Mouse (Mus musculus): Measurements from ENCODE around the gene Gdap1l1. TPM values are rescaled to one million over a fixed set of nuclear protein-coding genes. Genes with fewer than 3 reads are reported as not detected.
A peak's percentile ranks its signal among the peaks of the same experiment; 100 is the strongest.

Gene Gdap1l1
- not detected in 2 replicates for total RNA-seq (2014; rRNA removed; ENCODE audit: low replicate concordance)
- polyA plus RNA-seq (2015; fragmentation: Nextera tagmentation; extraction: Ambion mirVana) = 0.10 TPM in 1 of 2 replicates, not detected in the other

- Histone ChIP-seq H3K9me3 (replicated peaks; ENCODE audit: control insufficient read depth, low read length) (no peaks in the 10 kb centered on the region), H3K36me3 (replicated peaks; ENCODE audit: control insufficient read depth, insufficient read depth, low read length) (no peaks in the 10 kb centered on the region), H3K27me3 (ENCODE audit: control insufficient read depth, insufficient read depth, low read length) (peaks cover 27% of the 10 kb centered on the region), H3K4me3 (ENCODE audit: low read depth, low read length) (peak within 1 kb of the TSS; percentile 11), H3K4me2 (ENCODE audit: low read depth, low read length) (peak within 1 kb of the TSS; percentile 43), H3K9ac (replicated peaks; ENCODE audit: low read depth, low read length) (no peak within 1 kb of the TSS), H3K4me1 (ENCODE audit: control insufficient read depth, insufficient read depth) (no peaks in the 10 kb centered on the region), H3K27ac (ENCODE audit: low read depth) (no peak within 1 kb of the TSS)
- DNase-seq (ENCODE audit: low spot score) (no peak), ATAC-seq (ENCODE audit: insufficient read depth, low read depth) (no peak)
- TF ChIP-seq EP300 (IDR thresholded peaks at IDR 0.05; ENCODE audit: low read depth) (no peak), CTCF (IDR thresholded peaks at IDR 0.05; ENCODE audit: low read depth) (no peak)
- WGBS = 1% methylated on average over 18 of the region's 18 CpGs
Measured at GRCm38 (mm10) chr2:163438246-163438618, at the start of gene Gdap1l1. Gene Gdap1l1 (plus strand): TSS chr2:163438476.

DNA sequence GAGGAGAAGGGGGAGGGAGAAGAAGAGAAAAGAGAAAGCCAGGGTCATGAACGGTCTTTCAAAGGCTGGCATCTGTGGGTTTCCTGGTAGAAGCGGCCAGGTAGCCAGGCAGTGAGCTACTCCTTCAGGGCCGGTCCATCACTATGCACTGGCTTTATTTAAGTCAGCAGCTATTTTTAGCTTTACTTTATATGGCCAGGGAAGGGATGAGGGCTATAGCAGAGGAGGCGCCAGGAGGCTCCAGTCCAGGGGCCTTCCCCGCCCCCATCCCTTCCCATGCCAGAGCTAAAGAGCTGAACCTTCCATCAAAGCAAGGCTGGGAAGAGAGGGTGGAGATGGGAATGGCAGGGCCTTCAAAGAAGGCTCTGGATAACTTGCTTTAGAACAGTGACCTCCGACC, 45.8 kb upstream of the Gdap1l1 start:
- WGBS = 30% methylated on average over 6 of the region's 6 CpGs
- peak; percentile 93 for DNase-seq (ENCODE audit: low spot score)
- H3K27ac ChIP-seq (ENCODE audit: low read depth) = peak overlapping the region; percentile 94
- no peaks in the 10 kb centered on the region for H3K27me3 ChIP-seq (ENCODE audit: control insufficient read depth, insufficient read depth, low read length)
- H3K9ac ChIP-seq (replicated peaks; ENCODE audit: low read depth, low read length) = no peak overlapping the region
- H3K9me3 ChIP-seq (replicated peaks; ENCODE audit: control insufficient read depth, low read length) = no peaks in the 10 kb centered on the region
- H3K4me3 ChIP-seq (ENCODE audit: low read depth, low read length) = peak overlapping the region; percentile 6; the same call in 1 of the 2 replicates
- peak overlapping the region; percentile 75 for H3K4me2 ChIP-seq (ENCODE audit: low read depth, low read length)
- peaks cover 7% of the 10 kb centered on the region; the same call in 1 of the 2 replicates for H3K36me3 ChIP-seq (replicated peaks; ENCODE audit: control insufficient read depth, insufficient read depth, low read length)
- H3K4me1 ChIP-seq (ENCODE audit: control insufficient read depth, insufficient read depth) = peaks cover 2% of the 10 kb centered on the region; the same call in 1 of the 2 replicates
- peak; percentile 85 for ATAC-seq (ENCODE audit: insufficient read depth, low read depth)
- TF ChIP-seq EP300 (IDR thresholded peaks at IDR 0.05; ENCODE audit: low read depth) = peak; percentile 81
- TF ChIP-seq CTCF (IDR thresholded peaks at IDR 0.05; ENCODE audit: low read depth) = no peak

DNA sequence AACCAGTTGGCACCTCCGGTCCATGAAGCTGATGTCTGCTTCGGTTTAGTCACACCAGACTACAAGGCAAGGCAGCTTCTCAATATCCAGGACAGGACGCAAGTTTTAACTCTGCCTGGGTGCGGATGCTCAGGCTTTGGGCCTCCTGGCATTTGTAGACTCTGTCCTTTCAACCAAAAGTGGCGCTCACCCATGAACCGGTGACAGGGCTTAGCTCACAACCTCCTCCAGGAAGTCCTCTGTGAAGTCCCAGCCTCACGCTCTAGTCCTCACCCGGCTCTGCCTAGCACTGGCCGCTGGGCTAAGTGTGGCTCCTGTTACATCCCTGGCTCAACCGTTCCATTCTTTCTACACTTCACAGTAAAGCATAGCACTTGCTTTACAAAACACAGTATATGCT, 45.0 kb upstream of the Gdap1l1 start:
- DNase-seq (ENCODE audit: low spot score) (no peak), ATAC-seq (ENCODE audit: insufficient read depth, low read depth) (no peak)
- Histone ChIP-seq H3K4me1 (ENCODE audit: control insufficient read depth, insufficient read depth) (peaks cover 4% of the 10 kb centered on the region; the same call in 1 of the 2 replicates), H3K9ac (replicated peaks; ENCODE audit: low read depth, low read length) (peak overlapping the region; percentile 95), H3K4me2 (ENCODE audit: low read depth, low read length) (peak overlapping the region; percentile 75), H3K4me3 (ENCODE audit: low read depth, low read length) (peak overlapping the region; percentile 85), H3K36me3 (replicated peaks; ENCODE audit: control insufficient read depth, insufficient read depth, low read length) (peaks cover 7% of the 10 kb centered on the region; the same call in 1 of the 2 replicates), H3K27me3 (ENCODE audit: control insufficient read depth, insufficient read depth, low read length) (no peaks in the 10 kb centered on the region), H3K27ac (ENCODE audit: low read depth) (peak overlapping the region; percentile 94), H3K9me3 (replicated peaks; ENCODE audit: control insufficient read depth, low read length) (no peaks in the 10 kb centered on the region)
- 39% methylated on average over 10 of the region's 10 CpGs for WGBS
- TF ChIP-seq CTCF (IDR thresholded peaks at IDR 0.05; ENCODE audit: low read depth) (no peak), EP300 (IDR thresholded peaks at IDR 0.05; ENCODE audit: low read depth) (no peak)

DNA sequence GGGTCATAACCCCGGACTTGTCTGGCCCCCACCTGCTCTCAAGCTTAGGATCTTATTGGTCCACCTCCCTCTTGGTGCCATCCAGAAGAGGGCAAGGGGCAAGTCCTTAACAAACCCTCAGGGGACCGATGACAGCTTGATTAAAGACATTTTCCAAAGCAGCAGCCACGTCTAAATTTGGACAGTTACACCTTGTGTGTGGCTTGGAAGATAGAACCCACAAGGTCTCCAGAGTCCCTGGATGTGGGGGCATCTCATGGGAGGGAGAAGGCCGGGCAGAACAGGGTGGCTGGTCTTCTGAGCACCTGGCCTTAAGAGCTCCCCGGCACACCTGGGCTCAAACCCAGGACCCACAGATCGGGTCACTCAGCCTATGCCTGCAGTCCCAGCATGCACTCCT, 44.3 kb upstream of the Gdap1l1 start:
- 31% methylated on average over 6 of the region's 6 CpGs for WGBS
- peak overlapping the region; percentile 75 for H3K4me2 ChIP-seq (ENCODE audit: low read depth, low read length)
- H3K36me3 ChIP-seq (replicated peaks; ENCODE audit: control insufficient read depth, insufficient read depth, low read length) = peaks cover 5% of the 10 kb centered on the region; the same call in 1 of the 2 replicates
- peak overlapping the region; percentile 94 for H3K27ac ChIP-seq (ENCODE audit: low read depth)
- peak overlapping the region; percentile 85 for H3K4me3 ChIP-seq (ENCODE audit: low read depth, low read length)
- ATAC-seq (ENCODE audit: insufficient read depth, low read depth) (peak; percentile 2; the same call in 1 of the 2 replicates), DNase-seq (ENCODE audit: low spot score) (peak; percentile 70)
- H3K9me3 ChIP-seq (replicated peaks; ENCODE audit: control insufficient read depth, low read length) = no peaks in the 10 kb centered on the region
- no peak for TF ChIP-seq CTCF (IDR thresholded peaks at IDR 0.05; ENCODE audit: low read depth)
- TF ChIP-seq EP300 (IDR thresholded peaks at IDR 0.05; ENCODE audit: low read depth) = no peak; the same call in 1 of the 2 replicates
- peak overlapping the region; percentile 95 for H3K9ac ChIP-seq (replicated peaks; ENCODE audit: low read depth, low read length)
- no peaks in the 10 kb centered on the region for H3K27me3 ChIP-seq (ENCODE audit: control insufficient read depth, insufficient read depth, low read length)
- H3K4me1 ChIP-seq (ENCODE audit: control insufficient read depth, insufficient read depth) = peaks cover 10% of the 10 kb centered on the region

- H3K9ac ChIP-seq (replicated peaks; ENCODE audit: low read depth, low read length) = peak overlapping the region; percentile 95
Measured at GRCm38 (mm10) chr2:163394977-163395376, 43.3 kb upstream of the Gdap1l1 start.

More at GRCm38 (mm10) chr2:163394977-163395376, 43.3 kb upstream of the Gdap1l1 start:
- H3K4me3 ChIP-seq (ENCODE audit: low read depth, low read length) = peak overlapping the region; percentile 85
- peaks cover 15% of the 10 kb centered on the region for H3K4me1 ChIP-seq (ENCODE audit: control insufficient read depth, insufficient read depth)
- H3K27ac ChIP-seq (ENCODE audit: low read depth) = peak overlapping the region; percentile 94
- H3K36me3 ChIP-seq (replicated peaks; ENCODE audit: control insufficient read depth, insufficient read depth, low read length) = no peaks in the 10 kb centered on the region
- H3K27me3 ChIP-seq (ENCODE audit: control insufficient read depth, insufficient read depth, low read length) = no peaks in the 10 kb centered on the region
- no peaks in the 10 kb centered on the region for H3K9me3 ChIP-seq (replicated peaks; ENCODE audit: control insufficient read depth, low read length)
- ATAC-seq (ENCODE audit: insufficient read depth, low read depth) (peak; percentile 1; the same call in 1 of the 2 replicates), DNase-seq (ENCODE audit: low spot score) (peak; percentile 60)
- peak overlapping the region; percentile 75 for H3K4me2 ChIP-seq (ENCODE audit: low read depth, low read length)
- TF ChIP-seq EP300 (IDR thresholded peaks at IDR 0.05; ENCODE audit: low read depth) (no peak), CTCF (IDR thresholded peaks at IDR 0.05; ENCODE audit: low read depth) (no peak)
- WGBS = 36% methylated on average over 6 of the region's 6 CpGs
